Mouse (Mus musculus): ENCODE measurements at regions not wholly inside any gene's neighbourhood (a gene's known extent, or its start where the extent isn't known, plus 50 kb on each side); places are given as distances from the start of the nearest gene placed in this dataset.

DNA sequence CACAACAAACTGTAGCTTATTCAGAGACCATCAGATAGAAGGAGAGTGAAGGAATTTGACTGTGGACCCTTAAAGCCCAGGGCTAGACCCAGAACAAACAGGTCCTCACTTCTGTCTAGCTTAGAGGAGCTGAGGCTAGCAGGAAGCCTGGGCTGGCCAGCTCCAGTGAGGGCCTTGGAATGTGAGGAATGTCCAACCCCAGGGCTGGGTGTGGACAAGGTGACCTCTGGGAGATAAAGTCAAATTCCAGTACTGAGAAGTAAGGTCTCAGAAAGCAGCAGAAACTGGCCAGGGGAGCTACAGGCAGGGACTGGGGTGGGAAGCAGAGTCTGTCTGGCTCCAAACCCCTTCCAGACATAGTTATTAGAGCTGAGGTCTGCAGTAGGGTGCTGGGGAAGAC lies 51.0 kb upstream of the Ssbp3 start:
- DNase-seq: peak; percentile 67

- DNase-seq: no peak
These were observed 52.0 kb upstream of the Ssbp3 start for GRCm38 (mm10) chr4:106858357-106859088.

DNA sequence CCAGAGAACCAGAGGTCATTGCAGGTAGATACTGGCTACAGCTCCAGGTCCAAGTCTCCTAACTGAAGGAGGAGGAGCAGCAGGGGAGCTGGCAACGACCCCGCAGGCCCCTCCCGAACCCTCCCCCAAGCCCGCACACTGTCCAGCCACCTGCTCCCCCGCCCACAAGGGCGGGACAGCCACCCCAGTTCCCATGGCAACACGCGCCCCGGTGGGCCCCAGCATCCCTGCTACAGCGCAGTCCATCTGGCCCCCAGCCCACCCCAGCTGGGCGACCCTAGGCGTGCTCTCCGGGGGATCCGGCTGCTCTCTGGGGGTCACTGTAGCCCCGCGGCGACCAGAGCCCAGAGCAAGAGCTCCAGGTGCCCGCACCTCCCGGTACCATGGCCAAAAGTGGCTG lies 51.0 kb upstream of the Acot11 start:
- DNase-seq: peak; percentile 62

GRCm38 (mm10) chr4:106854361-106855309 lies 49.8 kb upstream of the Acot11 start:
- DNase-seq: peak; percentile 63
